Mouse (Mus musculus): ENCODE data around the gene Mpig6b. TPM values are rescaled to one million over a fixed set of nuclear protein-coding genes. Genes with fewer than 3 reads are reported as not detected.

The Mpig6b gene
- polyA plus RNA-seq, 1 experiment from 2014 or later = 0.25 TPM

DNA sequence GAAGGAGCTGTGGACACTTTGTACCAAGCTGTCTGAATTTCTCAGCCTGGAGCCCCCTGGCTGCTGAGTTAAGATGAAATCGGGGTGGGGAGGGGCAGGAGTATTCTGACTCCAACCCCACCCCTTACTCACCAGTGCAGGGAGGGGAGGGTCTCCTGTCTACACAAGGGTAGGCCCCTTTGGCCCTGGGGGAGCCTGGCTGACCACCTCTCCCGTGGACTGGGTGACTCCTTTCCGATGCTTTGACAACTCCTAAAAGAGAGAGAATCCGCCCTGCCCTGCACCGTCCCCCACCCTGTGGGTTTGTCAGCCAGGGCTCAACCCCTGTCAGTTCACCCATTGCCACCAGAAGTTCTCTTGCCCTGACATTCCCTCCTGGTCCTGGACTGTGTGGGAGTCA is 39.8 kb downstream of the Mpig6b start:
- H3K27me3 ChIP-seq = no peaks in the 10 kb centered on the region
- H3K27ac ChIP-seq (replicated peaks) = no peak overlapping the region
- no peaks in the 10 kb centered on the region for H3K9me3 ChIP-seq
- peaks cover 14% of the 10 kb centered on the region for H3K4me1 ChIP-seq (replicated peaks)
- no peaks in the 10 kb centered on the region for H3K36me3 ChIP-seq
- 64% methylated on average over 5 of the region's 5 CpGs for WGBS
- no peak overlapping the region for H3K9ac ChIP-seq
- ATAC-seq (ENCODE audit: low FRiP score, low read depth) = no peak
- no peak overlapping the region for H3K4me3 ChIP-seq
- H3K4me2 ChIP-seq = no peak overlapping the region

DNA sequence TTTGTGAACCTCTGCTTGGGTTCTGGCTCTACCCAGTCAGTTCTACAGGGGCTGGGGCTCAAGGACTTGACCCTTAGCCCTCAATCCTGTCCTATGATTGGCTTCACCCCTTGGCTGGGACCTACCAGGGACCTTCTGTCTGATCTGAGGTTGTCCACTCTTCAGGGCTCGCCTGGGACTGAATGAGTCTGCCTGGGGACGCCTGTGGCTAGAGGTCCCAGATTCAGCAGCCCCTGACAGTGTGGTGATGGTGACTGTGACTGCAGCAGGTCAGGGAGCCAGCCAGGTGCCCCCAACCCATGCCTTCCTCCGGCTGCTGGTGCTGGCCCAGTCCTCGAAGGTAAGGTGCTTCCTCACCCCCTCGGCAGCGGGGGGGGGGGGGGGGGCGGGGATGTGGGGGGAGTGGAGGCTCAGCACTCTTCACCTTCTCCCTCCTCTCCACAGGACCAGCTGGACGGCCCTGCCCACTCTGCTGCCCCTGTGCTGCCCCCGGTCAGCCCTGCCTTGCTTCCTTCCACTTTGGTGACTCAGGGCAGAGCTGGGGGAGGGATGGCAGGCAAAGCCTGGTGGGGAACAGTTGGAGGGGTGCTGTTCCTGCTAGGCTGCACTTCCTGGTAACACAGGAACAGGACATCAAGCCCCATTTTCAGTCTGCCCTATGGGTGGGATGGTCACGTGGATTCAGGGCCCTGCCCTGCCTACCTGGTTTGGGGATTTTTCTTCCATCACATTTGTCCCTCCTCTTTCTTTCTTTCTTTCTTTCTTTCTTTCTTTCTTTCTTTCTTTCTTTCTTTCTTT is 41.1 kb downstream of the Mpig6b start:
- no peaks in the 10 kb centered on the region for H3K36me3 ChIP-seq
- H3K9me3 ChIP-seq = no peaks in the 10 kb centered on the region
- peaks cover 9% of the 10 kb centered on the region for H3K4me1 ChIP-seq (replicated peaks)
- H3K9ac ChIP-seq = no peak overlapping the region
- no peak overlapping the region for H3K4me3 ChIP-seq
- ATAC-seq (ENCODE audit: low FRiP score, low read depth) = no peak
- H3K4me2 ChIP-seq = no peak overlapping the region
- WGBS = 71% methylated on average over 7 of the region's 10 CpGs
- H3K27ac ChIP-seq (replicated peaks) = no peak overlapping the region
- no peaks in the 10 kb centered on the region for H3K27me3 ChIP-seq

DNA sequence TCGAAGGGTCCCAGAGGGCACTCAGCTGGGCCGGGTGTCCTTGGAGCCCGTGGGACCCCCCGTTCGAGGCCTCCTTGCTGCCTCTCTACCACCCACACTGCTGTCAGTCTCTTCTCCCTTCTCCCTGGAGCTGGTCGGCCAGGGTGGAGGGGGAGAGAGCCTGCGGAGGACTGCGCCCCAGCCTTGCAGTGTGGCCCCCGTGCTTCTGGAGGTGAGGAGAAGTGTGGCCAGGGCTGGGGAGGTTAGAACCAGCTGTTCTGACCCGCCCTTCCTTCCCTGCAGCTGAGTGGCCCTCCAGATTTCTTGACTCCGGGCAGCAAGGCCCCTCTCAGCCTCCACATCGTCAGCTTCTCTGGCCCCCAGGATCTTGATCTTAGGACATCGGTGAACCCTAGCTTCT is 41.7 kb downstream of the Mpig6b start:
- no peak for ATAC-seq (ENCODE audit: low FRiP score, low read depth)
- WGBS = 81% methylated on average over 13 of the region's 13 CpGs
- Histone ChIP-seq H3K36me3 (no peaks in the 10 kb centered on the region), H3K27me3 (no peaks in the 10 kb centered on the region), H3K27ac (replicated peaks) (no peak overlapping the region), H3K4me3 (no peak overlapping the region), H3K4me1 (replicated peaks) (peaks cover 5% of the 10 kb centered on the region), H3K9ac (no peak overlapping the region), H3K9me3 (no peaks in the 10 kb centered on the region), H3K4me2 (no peak overlapping the region)

DNA sequence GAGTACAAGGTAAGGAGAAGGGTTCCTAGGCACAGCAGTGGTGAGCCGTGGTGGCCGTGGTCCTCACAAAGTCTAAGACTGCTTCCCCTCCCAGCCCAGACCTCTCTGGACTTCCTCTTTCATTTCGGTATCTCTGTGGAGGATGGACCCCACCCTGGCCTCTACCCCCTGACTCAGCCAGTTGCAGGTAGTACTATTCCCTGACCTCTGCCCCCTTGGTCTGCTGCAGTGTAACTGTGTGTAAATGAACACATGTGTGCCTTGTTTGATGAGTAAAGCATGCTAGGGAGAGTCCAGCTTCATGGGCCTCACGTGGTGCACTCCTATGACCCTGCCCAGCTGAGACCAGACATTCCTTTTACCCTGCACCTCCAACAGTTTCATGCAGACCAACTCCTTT is 42.2 kb downstream of the Mpig6b start:
- no peak for ATAC-seq (ENCODE audit: low FRiP score, low read depth)
- no peaks in the 10 kb centered on the region for H3K27me3 ChIP-seq
- H3K4me1 ChIP-seq (replicated peaks) = peaks cover 5% of the 10 kb centered on the region
- H3K9me3 ChIP-seq = no peaks in the 10 kb centered on the region
- H3K4me2 ChIP-seq = no peak overlapping the region
- no peak overlapping the region for H3K27ac ChIP-seq (replicated peaks)
- H3K4me3 ChIP-seq = no peak overlapping the region
- 87% methylated on average over 4 of the region's 4 CpGs for WGBS
- no peaks in the 10 kb centered on the region for H3K36me3 ChIP-seq
- H3K9ac ChIP-seq = no peak overlapping the region

DNA sequence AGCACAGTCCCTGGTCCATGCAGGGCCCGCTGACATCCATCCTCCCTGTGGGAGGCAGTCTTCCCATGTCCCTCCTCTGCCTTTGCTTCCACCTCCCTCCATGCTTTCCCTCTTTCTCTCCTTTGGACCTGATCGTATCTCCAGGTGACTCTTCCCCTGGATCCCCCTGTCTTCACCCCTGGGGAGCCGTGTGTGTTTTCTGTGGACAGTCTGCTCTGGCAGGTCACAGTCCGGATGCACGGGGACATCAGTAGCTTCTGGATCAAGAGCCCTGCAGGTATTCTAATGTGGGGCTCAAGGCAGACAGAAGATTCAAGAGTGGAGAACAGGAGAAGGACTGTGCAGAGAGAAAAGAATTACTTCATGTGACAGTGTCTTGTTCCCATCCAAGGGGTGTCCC is 42.8 kb downstream of the Mpig6b start:
- ATAC-seq (ENCODE audit: low FRiP score, low read depth) = no peak

DNA sequence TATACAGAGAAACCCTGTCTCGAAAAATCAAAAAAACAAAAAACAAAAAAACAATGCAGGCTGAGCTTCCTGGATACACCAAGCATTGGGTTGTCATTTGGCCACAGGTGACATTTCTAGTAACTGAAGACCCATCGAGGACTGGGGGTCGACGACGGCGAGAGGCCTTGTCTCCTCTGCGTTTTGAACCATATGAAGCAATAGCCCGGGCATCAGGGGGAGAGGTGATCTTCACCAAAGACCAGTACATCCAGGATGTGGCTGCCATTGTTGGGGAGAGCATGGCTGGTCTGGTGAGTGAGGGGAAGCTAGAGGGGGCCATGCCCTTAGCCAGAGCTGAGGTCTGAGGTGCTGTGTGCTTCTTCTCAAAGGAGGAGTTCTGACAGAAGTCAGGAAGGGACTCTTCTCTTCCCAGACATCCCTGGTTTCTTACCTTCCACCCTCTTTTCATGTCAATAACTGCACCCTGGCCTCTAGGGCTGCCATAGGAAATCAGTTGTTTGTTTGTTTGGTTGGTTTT is 43.4 kb downstream of the Mpig6b start:
- WGBS = 93% methylated on average over 8 of the region's 8 CpGs
- no peak for ATAC-seq (ENCODE audit: low FRiP score, low read depth)

More for the DNA sequence above, 42.8 kb downstream of the Mpig6b start:
- Histone ChIP-seq H3K4me1 (replicated peaks) (peaks cover 5% of the 10 kb centered on the region), H3K9me3 (no peaks in the 10 kb centered on the region), H3K9ac (no peak overlapping the region), H3K27me3 (no peaks in the 10 kb centered on the region), H3K4me2 (no peak overlapping the region), H3K36me3 (no peaks in the 10 kb centered on the region), H3K27ac (replicated peaks) (no peak overlapping the region), H3K4me3 (no peak overlapping the region)
- WGBS = 89% methylated on average over 5 of the region's 5 CpGs

DNA sequence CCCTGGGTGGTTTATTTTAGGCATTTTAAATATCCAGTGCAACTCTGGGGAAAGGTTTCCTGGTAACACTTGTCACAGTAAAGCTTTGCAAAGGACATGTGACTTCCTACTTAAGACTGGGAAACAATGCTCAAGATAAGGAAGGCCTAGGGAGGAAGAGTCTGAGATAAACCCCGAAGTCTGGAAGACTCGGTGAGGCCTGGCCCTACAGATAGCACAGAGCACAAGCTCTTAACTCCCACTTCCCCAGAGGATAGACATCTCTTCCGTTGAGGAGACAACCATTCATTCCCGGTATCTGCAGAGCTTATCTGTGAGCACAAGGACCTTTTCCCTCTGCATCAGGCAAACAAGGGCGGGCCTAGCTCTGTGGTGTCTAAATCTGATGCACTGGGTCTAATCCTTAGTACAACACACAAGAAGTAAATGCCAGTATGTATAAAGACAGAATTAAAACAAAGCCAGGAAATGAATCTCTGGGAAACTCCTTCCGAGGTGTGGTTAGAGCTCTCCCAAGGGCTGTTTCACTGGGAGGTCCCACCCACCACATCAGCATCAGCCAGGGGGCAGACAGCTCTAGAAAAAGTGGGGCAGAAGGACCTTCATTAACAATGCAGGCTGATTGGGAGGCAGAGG is 44.0 kb downstream of the Mpig6b start:
- 64% methylated on average over 6 of the region's 6 CpGs for WGBS
- ATAC-seq (ENCODE audit: low FRiP score, low read depth) = no peak
- H3K27me3 ChIP-seq = no peaks in the 10 kb centered on the region

More for the DNA sequence above, 43.4 kb downstream of the Mpig6b start:
- Histone ChIP-seq H3K4me1 (replicated peaks) (peaks cover 5% of the 10 kb centered on the region), H3K9ac (no peak overlapping the region), H3K27ac (replicated peaks) (no peak overlapping the region), H3K36me3 (no peaks in the 10 kb centered on the region), H3K4me2 (no peak overlapping the region), H3K4me3 (no peak overlapping the region), H3K27me3 (no peaks in the 10 kb centered on the region), H3K9me3 (no peaks in the 10 kb centered on the region)

DNA sequence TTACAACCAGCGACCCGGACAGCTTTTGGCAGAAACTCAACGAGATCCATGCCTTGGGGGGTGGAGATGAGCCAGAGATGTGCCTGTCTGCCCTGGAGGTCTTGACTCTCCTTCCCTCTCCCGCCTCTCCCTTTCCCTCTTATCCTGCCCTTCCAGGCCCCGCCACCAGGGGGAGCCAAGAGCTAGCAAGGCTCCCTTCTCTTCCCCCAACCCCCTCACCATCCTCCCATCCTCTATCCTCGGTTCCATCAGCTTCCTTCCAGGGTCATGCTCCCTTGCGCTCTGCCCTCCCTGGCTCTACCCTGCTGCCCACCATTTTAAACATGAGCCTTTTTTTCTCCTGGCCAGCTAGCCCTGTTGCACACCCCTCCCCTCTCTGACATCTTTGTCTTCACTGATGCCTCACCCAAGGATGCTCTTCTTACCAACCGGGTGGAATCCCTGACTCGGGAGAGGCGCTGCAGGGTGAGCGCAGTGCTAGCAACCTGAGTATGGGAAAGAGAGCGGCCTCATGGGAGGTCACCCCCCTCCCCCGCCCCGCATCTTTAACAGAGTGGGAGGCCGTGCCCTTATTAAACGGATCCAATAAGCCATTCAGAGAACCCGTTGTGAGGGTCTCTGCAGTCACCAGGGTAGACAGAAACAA is 44.7 kb downstream of the Mpig6b start:
- Histone ChIP-seq H3K4me3 (no peak overlapping the region), H3K36me3 (no peaks in the 10 kb centered on the region), H3K27me3 (no peaks in the 10 kb centered on the region), H3K9me3 (no peaks in the 10 kb centered on the region), H3K27ac (replicated peaks) (no peak overlapping the region), H3K4me2 (peak overlapping the region; percentile 32; the same call in 1 of the 2 replicates), H3K4me1 (replicated peaks) (peaks cover 5% of the 10 kb centered on the region), H3K9ac (no peak overlapping the region)
- ATAC-seq (ENCODE audit: low FRiP score, low read depth) = no peak
- 6% methylated on average over 17 of the region's 17 CpGs for WGBS

More for the DNA sequence above, 44.0 kb downstream of the Mpig6b start:
- H3K9me3 ChIP-seq = no peaks in the 10 kb centered on the region
- H3K9ac ChIP-seq = no peak overlapping the region
- peaks cover 5% of the 10 kb centered on the region for H3K4me1 ChIP-seq (replicated peaks)
- H3K27ac ChIP-seq (replicated peaks) = no peak overlapping the region
- no peak overlapping the region for H3K4me3 ChIP-seq
- no peaks in the 10 kb centered on the region for H3K36me3 ChIP-seq
- H3K4me2 ChIP-seq = 0 out of 2 replicates have a peak overlapping the region, but pooled peaks have one; percentile 32

DNA sequence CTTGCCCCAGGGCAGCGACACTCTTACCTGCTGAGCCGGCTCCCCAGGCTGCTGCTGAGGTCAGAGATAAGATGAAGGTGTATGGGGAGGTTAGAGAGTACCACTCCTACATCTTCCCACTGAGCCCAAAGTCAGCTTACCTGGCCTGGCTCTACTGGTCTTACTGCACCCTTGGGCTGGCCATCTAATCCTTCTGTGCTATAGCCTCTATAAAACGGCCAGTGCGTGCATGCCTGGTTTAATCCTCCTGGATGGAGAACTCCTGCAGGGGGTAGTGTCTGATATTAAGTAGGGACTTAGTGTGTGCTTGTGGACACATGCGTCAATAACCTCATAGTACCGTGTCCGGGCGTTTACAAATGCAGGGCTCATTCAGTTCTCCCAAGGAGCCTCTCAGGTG is 45.4 kb downstream of the Mpig6b start:
- no peak for ATAC-seq (ENCODE audit: low FRiP score, low read depth)
- no peak overlapping the region for H3K9ac ChIP-seq
- H3K27ac ChIP-seq (replicated peaks) = no peak overlapping the region
- H3K36me3 ChIP-seq = peaks cover 4% of the 10 kb centered on the region; the same call in 1 of the 2 replicates
- peaks cover 7% of the 10 kb centered on the region for H3K4me1 ChIP-seq (replicated peaks)
- WGBS = 88% methylated on average over 8 of the region's 8 CpGs
- no peaks in the 10 kb centered on the region for H3K9me3 ChIP-seq
- no peak overlapping the region for H3K4me2 ChIP-seq
- no peaks in the 10 kb centered on the region for H3K27me3 ChIP-seq
- no peak overlapping the region for H3K4me3 ChIP-seq

DNA sequence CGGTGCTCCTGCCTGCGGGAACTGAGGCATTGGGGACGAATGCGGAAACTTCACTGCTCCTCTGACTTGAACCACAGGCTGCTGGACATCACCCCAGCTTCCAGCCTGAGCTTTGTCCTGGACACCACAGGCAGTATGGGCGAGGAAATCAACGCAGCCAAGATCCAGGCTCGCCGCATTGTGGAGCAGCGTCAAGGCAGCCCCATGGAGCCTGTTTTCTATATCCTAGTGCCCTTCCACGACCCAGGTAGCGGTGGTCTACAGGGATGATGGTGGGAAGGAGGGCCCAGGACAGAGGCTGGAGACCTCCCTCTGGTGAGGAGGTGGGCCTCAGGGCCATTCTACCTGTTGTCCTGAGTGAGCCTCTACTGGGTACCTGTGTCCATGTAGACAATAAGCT is 46.1 kb downstream of the Mpig6b start:
- no peak overlapping the region for H3K9ac ChIP-seq
- H3K27ac ChIP-seq (replicated peaks) = no peak overlapping the region
- peaks cover 10% of the 10 kb centered on the region; the same call in 1 of the 2 replicates for H3K36me3 ChIP-seq
- peaks cover 7% of the 10 kb centered on the region for H3K4me1 ChIP-seq (replicated peaks)
- H3K4me2 ChIP-seq = no peak overlapping the region
- 79% methylated on average over 11 of the region's 11 CpGs for WGBS
- ATAC-seq (ENCODE audit: low FRiP score, low read depth) = no peak
- no peak overlapping the region for H3K4me3 ChIP-seq
- H3K9me3 ChIP-seq = no peaks in the 10 kb centered on the region
- no peaks in the 10 kb centered on the region for H3K27me3 ChIP-seq

DNA sequence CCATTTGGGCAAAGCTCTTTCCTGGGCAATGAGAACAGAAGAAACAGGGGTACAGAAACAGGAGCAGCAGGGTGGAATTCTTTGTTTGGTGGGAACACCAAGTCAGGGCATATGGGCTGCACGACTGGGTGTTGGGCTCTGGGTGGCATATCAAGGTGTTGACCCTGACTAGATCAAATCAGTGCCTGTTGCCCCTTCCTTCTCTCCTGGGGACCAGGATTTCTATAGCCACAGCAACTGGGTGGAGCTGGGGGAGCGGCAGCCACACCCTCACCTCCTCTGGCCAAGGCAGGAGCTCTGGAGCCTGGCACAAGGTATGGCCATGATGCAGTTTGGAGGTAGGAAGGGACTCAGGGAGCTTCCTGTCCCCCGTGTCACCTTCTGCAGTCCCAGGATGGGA is 47.8 kb downstream of the Mpig6b start:
- Histone ChIP-seq H3K9me3 (no peaks in the 10 kb centered on the region), H3K27me3 (no peaks in the 10 kb centered on the region), H3K4me1 (replicated peaks) (peaks cover 7% of the 10 kb centered on the region), H3K36me3 (peaks cover 25% of the 10 kb centered on the region), H3K9ac (no peak overlapping the region), H3K4me3 (no peak overlapping the region), H3K27ac (replicated peaks) (no peak overlapping the region), H3K4me2 (no peak overlapping the region)
- no peak for ATAC-seq (ENCODE audit: low FRiP score, low read depth)
- WGBS = 73% methylated on average over 3 of the region's 3 CpGs

DNA sequence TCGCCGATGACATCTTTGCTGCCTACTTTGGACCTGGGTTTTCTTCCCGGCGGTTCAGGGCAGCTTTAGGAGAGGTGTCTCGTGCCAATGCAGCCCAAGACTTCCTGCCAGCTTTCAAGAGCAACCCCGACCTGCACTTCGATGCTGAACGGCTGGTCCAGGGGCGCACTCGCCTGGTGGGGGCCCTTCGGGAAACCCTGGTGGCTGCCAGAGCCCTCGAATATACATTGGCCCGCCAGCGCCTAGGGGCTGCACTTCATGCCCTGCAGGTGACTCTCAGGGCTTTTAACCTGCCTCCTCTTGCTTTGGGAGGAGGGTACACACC is 48.3 kb downstream of the Mpig6b start:
- H3K4me2 ChIP-seq = no peak overlapping the region
- H3K9ac ChIP-seq = no peak overlapping the region
- peaks cover 30% of the 10 kb centered on the region for H3K36me3 ChIP-seq
- no peak overlapping the region for H3K27ac ChIP-seq (replicated peaks)
- H3K27me3 ChIP-seq = no peaks in the 10 kb centered on the region
- ATAC-seq (ENCODE audit: low FRiP score, low read depth) = no peak
- peaks cover 7% of the 10 kb centered on the region for H3K4me1 ChIP-seq (replicated peaks)
- H3K9me3 ChIP-seq = no peaks in the 10 kb centered on the region
- no peak overlapping the region for H3K4me3 ChIP-seq
- 72% methylated on average over 14 of the region's 14 CpGs for WGBS
